Mouse (Mus musculus) embryo, embryonic 9.5 days (tissue): Measurements from ENCODE around the gene Asb6.
A peak's percentile ranks its signal among the peaks of the same experiment; 100 is the strongest.

Experiments used
- DNase-seq: peaks from one replicate; pipeline ENCODE4 v3.0.0-alpha.2; 2017; ENCODE audit errors: extremely low spot score

The Asb6 gene

DNA sequence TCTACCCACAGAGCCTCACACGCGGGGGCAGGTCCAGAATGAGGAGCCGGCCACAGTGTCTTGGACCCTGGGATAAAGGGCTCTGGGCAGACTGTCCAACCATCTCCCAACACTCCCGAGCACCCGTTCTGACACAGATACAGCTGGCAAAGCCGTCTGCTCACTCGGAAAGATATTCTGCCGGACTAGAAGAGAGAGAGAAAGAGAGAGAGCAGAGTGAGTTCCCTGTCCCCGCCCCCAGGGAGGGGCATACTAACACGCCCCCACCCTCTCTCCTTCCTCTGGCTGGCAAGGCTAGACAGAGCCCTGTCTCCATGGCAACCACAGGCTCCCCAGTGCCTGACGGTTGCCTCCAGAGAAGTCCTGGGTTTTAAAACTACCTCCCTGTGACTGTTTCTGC lies 33.8 kb downstream of the Asb6 start:
- peak; percentile 80 for DNase-seq

DNA sequence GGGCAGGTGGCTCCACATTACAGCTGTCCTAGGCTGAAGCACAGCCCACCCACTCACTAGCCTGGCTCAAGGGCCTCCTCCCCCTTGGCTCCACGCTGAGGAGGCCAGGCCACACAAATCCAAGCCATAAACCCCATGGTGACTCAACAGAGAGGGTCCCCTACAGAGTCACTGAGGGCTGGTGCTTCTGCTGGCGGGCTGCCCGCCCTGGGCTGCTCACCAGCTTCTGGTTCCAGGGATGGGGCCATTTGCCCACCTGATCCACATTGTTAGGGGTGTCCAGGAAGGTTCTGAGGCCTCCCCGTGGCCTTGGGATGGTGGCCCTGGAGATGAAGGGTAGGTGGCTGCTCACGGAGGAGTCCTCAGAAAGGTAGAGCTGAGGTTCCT lies 34.3 kb downstream of the Asb6 start:
- DNase-seq: no peak

DNA sequence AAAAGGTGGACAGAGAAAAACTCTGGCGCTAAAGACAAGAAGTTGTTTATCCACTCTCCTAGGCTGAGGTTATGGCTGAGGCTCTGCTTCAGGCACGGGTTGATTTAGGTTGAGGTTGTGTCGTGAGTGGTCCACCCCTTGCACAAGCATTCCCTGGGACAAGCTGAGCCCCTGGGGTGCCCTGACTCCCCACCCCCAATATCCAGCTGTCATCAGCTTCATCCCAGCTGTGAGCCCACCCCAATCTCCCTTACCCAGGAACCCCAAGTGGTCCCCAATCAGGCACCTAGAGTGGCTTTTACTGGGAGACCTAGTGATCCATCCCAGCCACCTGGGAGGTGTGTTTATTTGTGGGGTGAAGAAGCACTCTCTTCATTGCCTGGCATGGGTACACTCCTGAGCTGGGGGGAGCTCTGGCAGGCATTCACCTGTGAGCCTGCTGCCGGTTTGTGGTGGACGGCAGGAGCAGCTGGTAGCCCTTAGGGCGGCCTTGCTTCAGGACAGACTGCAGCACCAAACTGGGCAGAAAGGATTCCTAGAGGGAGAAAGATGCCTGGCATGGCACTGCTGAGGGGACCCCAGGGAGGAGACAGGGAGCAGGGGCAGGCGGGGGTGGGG lies 34.8 kb downstream of the Asb6 start:
- no peak for DNase-seq

DNA sequence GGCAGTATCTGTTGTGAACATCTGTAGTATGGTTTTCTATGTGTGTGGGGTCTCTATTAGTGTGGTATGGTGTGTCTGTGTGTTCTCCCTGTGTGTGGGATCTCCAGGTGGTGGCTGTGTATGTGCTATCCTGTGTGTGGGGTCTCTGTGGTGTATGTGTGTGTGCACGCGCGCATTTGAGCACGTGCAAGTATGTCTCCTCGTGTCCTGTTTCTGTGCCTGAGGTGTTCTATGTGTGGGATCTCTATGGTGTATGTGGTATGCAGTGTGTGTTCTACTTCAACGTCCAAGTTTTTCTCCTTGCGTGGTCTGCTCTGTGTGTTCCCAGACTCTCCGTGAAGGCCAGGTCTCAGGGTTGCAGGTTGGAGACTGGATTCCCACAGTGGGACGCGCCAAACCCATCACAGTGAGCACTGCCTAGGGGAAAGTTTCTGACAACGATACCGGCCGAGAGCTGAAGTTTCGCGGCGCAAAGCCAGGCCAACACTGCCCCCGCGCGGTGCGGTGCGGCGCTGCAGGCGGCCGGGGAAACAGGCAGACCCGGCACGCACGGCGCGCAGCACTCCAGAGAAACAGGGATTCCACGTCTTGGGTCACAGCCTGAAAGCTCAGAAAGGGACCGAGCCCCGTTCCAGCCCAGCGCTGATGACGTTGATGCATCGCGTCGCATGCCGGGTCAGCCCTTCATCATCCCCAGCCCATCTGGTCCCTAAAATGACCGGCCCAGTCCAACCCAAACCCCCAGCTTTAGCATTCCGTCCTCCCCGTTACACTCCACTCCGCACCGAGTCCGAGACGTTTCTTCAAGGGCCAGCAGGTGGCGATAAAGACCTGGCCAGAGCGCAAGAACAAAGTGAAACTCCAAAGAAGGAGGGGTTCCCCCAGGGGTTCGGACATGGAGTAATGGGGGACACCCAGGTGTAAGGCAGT lies 35.7 kb downstream of the Asb6 start:
- peak; percentile 96 for DNase-seq

DNA sequence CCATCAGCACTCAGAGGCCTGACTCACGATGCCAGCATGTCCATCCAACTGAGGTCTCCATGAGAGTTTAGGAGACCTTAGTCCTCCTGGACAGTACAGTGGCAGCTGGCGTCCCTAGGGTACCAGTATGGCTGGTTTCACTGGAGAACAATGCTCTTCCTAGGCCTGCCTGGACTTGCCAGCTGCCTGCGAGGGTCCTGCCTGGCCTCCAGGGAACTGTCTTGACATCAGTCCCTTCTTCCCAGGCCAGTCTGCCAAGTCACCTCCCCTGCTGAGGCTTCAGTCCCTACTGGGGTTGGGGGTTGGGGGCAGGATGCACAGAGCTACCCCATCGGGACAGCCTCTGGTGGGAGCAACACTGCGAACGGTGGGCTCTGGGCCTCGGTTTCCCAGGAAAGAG lies 38.1 kb downstream of the Asb6 start:
- no peak for DNase-seq

DNA sequence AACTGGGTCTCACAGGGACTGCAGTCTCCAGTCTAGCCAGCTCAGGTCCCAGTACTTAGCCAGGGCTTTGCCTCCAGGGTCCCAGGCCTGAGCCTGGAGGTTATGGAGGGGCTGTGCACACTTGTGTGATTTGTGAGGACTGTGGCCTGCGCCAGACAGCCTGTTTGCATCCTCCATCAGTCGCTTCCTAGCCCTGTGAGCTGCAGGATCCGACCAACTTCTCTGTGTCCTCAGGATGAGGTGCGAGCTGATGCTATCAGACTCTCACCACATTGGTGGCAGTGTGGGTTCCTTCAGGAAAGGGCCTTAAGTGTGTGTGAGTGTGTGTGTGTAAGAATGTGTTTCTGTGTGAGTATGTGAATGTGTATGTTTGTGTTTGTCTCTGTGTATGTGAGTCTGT lies 42.7 kb downstream of the Asb6 start:
- DNase-seq: no peak

DNA sequence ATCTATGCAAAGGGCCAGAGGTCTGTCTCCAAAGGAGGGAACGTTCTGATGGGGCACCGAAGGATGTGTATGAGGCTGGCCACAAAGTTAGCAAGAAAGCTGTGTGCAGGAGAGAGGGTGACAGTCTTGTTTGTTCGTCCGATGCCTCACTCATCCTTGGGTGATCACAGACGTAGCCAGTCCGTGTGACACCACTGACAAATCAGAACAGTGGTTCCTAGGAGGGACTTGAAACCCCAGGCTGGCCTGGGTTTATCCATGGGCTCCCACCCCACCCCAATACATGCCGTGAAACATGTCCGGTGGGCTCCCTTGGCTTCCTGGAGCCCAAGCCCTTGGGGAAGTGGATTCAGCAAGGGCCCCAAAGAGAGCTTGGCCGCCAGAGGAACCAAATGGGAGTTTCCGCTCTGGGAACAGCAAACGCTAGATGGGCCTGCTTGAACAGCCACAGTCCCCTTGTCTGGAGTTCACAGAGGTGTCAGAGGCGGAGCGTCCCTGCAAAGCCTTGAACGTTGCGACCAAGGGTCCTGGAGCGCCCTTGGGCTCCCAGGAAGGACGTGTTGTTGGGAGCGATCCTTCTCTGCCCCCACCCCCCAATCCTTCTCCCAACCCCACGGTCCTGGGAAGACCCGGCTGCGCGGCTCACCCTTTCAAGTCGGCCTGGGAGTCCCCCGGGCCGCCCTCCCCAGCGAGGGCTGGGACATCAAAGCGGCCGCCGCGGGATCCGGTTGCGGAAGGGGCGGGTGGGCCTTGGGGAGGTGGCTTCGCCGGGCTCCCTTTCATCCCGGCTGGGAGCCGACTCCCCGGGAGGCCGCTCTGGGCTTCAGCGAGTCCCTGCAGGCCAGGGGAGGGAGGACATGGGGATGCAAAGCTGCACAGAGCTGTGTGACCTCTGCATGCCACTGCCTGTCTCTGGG lies 45.8 kb downstream of the Asb6 start:
- DNase-seq: peak; percentile 87

DNA sequence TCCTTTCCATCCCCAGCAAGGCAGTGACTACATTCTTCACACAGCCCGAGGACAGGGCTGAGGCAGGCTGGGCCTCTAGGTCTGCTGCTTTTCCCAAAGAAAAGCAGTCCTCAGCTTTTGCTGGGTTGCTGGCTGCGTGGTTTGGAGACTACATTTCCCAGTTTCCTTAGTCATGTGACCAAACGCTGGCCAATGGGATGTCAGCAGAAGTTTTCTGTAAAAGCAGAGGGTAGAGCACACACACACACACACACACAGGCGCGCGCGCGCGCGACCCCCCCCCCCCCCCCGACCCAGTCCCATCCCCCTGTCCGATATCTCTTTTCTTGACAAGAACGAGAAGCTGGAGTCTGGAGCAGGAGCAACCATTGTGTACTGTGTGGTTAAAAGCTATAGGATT lies 46.8 kb downstream of the Asb6 start:
- peak; percentile 79 for DNase-seq

DNA sequence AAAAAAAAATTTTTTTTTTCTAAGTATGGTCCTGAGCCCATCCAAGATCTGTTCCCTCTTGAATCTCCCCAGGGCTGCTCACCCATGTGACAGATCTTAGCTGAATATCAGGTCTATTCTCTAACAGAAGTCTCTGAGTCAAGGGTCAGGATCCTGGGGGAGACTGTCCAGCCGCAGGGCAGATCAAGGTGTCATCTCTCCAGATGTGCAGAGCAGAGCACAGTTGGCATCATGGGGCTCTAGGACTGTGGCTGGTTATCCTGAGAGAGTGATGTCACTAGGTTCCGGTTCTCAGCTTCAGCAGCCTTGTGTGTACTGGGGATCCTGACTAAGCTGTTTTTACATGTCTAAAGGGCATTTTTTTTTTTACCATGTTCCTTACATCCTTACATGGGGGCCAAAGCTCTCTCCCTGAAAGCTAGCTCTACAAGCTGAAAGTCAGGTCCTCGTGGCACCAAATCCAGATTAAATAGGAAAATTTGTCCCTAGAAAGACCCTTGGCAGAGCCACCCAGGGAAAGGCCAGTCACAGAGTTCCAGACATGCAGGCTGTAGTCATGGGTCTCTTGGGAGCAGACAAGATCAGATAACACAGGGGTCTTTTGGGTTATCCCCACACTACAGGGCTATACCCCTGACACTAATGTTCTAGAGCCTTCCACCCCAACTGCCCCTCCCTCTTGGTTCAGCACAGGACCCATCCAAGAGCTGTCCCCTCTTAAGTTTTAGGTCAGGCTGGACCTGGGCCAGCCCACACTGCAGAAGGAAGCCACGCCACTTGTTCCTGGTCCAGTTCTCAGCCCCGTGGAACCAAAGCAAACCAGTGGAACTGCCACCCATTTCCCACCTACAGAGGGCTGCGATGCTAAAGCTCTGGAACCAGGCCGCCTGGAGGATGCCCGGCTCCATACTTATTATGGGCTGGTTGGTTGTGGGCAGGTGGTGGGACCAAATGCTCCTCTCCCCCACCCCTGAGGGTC lies 47.5 kb downstream of the Asb6 start:
- no peak for DNase-seq

DNA sequence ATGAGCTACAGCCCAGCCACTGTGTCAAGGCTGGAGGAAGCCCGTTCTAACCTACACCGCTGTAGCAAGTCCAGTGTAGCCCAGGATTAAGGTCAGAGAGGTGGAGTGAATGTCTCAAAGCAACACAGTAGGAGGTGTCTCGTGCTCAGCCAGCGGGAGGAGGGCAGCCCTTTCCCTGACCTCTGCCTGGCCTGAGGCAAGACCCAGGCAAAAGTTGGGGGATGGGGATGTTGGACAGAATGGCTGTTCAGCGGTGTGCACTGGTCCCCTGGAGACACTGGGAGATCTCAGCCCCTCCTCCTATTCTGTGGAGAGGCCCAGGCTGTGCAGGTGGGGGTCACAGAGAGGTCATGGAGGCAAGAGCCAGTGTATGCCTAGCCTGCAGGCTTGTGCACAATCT lies 50.9 kb downstream of the Asb6 start:
- peak; percentile 92 for DNase-seq

DNA sequence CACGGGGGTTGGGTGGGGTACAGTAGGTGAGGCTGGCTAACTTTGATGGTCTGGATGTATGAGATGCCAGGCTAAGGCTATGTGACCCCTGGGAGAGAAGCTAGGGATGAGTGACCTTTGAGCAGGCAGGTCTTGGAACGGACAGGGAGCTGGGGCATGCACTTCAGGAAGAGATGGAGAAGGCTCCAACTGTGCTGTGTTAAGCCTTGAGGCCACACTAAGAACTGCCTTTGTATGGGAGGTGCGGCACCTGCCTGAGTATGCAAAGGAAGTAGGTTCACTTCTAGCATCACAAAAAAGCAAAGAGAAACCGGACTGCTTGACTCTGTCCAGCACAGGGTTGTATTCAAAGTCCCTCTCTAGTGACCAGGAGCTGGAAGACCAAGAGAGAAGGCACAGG lies 51.9 kb downstream of the Asb6 start:
- no peak for DNase-seq

DNA sequence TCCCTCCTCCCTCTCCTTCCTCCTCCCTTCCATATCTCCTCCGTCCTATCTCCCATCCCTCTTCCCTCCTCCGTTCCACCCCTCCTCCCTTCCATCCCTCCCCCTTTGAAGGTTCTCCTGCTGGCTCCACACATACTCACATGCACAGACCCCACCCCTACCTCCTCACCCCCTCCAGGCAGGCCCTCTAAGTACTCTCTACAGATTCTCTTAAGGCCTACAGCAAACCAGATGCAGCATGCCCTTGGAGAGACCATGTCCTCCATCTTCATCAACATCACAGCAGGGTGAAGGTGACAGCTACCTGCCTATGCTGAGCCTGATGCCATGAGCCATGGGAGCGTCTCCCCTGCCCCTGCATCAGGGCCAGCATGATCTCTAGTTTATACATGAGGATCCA lies 52.9 kb downstream of the Asb6 start:
- no peak for DNase-seq

DNA sequence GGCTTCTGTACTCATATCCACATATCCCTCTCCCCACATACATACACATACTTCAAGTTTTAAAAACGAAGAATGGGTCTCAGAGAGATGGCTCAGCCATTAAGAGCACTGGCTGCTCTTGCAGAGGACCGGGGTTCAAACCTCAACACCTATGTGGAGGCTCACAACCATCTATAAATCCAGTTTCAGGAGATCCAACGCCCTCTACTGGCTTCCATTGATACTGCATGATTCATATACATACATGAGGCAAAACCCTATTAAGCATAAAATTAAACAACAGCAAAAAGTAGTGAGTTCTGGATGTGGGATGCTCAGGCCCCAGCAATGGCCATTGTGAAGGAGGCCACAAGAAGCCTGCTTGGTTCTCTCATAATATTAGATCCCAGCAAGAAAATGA lies 54.2 kb downstream of the Asb6 start:
- DNase-seq: no peak

DNA sequence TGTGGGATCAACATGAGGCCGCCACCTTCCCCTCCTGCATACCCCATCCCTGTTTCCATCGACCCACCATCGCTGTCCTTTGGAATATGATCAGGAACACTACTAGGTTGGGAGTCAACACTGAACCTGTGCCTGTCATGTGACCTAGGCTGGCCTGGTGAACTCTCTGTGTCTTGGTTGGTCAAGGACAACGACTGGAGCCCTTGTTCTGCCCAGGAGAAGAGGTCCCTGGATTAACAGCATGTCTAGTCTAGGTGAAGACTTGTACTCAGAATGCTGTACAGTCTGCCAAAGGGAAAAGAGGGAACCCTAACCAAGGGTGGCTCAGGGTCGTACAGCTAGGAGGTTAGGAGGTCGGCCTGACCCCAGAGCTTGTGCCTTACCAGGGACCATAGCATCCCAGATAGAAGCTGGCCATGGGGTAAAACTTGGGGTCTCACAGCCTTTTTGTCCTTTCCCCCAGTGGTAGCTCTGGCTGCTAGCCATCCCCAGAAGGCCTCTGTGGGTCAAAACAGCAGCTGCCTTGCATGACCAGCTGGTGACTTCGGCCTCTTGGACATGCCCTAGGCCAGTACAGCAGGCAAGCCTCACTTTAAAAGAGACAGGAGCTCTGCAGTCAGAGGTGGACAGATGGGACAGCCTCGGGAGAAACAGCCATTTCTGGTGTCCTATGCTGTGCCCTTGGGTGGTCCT lies 56.7 kb downstream of the Asb6 start:
- DNase-seq: no peak
